Mouse (Mus musculus) cerebellum, postnatal 36 days (tissue): ENCODE data around the gene Zfyve27.

Source experiments
- DNase-seq, 2 experiments: peaks; one replicate each; pipeline ENCODE4 v3.0.0; 2021 to 2022; ENCODE audit warnings: mixed read lengths in 2 of 2

Zfyve27 gene

GRCm38 (mm10) chr19:42240881-42241280 lies 77.1 kb downstream of the Zfyve27 start:
- no peak for DNase-seq

GRCm38 (mm10) chr19:42243401-42243800 lies 79.7 kb downstream of the Zfyve27 start:
- DNase-seq = no peak
